Mouse (Mus musculus): ENCODE data around the gene Pidd1.

GRCm38 (mm10) chr7:141472763-141473162 lies 28.9 kb upstream of the Pidd1 start:
- TF ChIP-seq GATA1 (IDR thresholded peaks at IDR 0.05; ENCODE audit: borderline replicate concordance, low read length) (no peak), FLI1 (IDR thresholded peaks at IDR 0.05; ENCODE audit: low read length) (no peak)
